Mouse (Mus musculus) testis, postnatal 14 days (tissue): ENCODE measurements around the gene Cers5.
A peak's percentile ranks its signal among the peaks of the same experiment; 100 is the strongest.
"Not testable (repeated sequence)": the region's sequence is repeated elsewhere in the genome, so short reads cannot be mapped to it uniquely, and the experiment has no call there.

ENCODE experiments used
- DNase-seq: peaks from one replicate; pipeline ENCODE4 v3.0.0; 2021; ENCODE audit warnings: low spot score

Cers5 gene

DNA sequence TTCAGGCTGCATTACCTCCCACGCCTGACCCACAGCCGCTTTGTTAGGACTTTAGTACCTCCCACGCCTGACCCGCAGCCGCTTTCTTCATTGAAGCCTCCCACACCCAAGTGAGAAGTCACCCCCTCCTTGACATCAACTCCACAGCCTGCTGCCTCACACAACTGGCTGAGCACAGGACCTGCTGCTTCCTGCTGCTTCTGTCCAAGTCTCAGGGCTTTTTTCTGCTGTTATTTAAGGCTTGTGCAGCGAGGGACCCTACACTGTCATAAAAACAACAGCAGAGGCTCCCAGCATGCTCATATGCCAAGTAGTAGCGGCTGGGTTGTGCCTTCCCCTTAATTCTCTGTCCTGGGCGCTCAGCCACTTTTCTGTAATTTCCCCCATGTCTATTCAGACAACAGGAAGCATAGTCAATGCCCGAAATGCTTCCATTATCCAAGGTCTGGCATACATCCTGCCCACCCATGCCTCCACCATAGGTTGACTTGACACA, 15.0 kb upstream of the Cers5 start:
- no peak for DNase-seq

DNA sequence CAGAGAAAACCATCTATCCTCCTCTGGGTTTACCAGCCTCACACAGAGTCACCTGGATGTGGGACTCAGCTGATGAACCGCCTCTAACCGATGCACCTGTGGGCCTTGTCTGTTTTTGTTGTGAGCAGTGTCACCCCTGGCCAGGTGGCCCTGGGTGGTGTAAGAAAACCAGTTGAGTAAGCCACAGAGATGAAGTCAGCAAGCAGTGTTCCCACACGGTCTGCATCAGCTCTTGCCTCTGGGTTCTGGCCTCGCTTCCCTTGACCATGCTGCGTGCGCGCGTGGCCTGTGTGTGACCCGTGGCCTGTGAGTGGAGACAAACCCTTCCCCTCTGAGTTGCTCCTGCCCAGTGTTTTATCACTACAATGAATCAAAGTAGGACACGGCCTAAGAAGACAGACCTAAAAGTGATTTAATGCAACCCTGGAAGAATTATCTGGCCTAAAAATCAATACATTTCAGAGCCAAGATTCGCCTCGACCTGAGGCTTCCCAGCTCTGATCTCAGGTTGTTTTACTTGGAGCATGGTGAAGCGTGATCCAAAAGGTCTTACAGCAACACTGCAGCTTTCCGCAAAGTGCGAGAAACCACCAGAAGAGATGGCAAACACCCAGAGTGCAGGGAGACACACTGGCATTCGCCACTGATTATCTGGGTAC, 6.1 kb upstream of the Cers5 start:
- no peak for DNase-seq

DNA sequence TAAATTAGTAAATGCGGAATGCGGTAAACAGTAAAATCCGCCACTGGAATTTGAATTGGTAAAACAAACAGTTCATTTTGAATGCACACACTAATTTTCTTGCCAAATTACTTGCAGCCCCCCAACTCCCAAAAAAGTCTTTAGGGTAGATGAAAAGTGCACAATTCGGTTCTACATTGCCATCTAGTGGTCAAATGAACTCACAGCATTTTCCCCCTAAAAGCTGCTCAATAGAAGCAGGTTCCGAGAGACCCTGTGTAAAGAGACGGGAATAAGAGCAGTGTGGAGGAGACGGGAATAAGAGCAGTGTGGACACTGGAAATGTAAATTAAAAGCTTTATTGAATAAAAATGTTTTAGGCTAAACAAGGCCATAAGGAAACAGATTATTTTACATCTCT, 5.5 kb upstream of the Cers5 start:
- no peak for DNase-seq

DNA sequence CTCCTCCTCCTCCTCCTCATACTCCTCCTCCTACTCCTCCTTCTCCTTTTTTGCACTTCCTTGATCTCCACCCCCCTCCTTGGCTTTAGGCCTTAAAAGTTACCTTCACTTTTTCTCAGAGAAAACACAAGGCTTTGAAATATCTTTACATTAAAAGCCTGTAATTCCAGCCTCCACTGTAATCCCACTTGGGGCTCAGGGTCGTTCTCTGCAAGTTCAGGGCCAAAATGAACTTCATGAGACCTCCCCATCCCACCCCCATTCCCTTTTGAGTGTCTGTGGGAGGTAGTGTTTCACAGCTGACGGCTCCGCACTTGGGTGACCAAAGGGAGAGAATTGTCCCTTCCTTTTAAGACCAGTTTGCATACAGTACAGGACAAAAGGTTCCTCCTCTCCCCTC, 240 bp upstream of the Cers5 start:
- no peak for DNase-seq

DNA sequence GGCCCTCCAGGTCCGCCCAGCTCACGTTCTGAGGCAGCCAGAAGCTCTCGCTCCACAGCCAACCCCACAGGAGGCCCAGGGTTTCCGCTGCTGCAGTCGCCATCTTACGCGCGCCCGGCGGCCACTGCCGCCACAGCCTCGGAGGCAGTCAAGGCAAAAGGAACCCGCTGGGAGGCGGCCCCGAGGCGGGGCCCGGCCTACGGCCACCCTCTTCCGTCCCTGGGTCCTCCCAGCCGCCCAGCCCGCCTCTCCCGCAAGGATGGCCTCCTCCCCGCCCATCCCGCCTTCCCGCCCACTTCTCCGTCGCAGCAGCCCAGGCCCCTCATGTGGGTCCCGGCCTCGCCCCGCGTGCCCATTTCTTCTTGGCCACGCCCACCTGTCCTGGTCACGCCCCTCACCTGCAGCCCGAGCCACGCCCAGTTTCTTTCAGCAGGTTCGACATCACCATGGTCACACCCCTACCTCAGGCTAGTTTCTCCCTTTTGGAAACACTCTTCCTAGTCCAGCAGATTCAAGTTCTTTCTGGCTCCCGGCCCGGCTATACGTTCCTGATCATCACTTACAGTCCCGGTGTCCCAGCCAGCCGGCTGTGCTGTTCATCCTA, 306 bp downstream of the Cers5 start:
- peak; percentile 92 for DNase-seq

DNA sequence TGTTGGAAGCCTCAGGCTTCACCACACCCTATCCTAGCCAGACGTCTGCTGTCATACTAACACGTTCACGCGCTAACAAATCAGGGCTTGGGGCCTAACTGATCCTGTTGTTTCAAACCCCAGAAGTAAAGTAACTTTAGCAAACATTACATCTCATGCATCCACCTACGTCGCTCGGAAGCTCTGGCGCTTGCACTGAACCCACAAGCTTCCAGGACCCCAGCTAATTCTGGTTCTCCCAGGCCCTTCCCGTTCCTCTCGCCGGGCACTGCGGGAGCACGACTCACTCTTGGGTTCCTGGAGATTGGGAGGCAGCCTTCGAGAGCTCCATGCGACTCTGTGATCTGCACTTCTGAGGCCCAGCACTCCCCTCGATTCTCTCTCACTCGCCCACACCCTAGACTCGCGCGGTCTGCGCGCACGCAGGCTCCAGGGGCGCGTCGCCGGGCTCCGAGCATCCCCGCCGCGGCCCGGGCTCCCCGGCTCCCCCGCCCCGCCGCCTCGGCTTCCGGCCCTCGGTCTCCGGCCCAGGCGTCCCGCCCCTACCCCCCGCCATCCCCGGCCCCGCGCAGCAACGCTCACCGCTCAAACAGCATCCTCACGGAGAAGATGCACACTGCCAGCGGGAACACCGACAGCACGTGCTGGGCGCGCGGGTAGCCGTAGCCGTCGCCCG, 946 bp downstream of the Cers5 start:
- DNase-seq = no peak

DNA sequence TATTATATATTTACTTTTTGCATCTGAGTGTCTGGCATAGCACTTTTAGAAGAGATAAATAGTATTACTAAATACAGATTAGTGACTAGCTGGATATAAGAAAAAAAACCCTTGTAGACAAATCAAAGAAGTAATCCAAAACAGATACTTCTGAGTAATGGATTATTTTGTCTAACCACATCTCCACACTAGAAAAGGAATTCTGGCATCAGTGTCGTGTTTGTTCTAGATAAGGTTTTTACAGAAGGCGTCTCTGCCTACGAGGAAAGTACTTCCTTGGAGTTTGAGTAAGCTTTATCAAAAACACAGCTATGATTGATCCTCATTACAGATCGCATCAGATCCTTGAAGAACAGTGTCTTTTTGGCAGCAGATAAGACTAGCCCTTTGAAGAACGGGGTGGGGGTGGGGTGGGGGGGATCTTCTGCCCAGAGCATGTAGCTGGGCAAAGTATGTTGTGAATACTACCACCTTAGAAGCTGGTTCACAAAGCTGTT, 1.6 kb downstream of the Cers5 start:
- DNase-seq = no peak

DNA sequence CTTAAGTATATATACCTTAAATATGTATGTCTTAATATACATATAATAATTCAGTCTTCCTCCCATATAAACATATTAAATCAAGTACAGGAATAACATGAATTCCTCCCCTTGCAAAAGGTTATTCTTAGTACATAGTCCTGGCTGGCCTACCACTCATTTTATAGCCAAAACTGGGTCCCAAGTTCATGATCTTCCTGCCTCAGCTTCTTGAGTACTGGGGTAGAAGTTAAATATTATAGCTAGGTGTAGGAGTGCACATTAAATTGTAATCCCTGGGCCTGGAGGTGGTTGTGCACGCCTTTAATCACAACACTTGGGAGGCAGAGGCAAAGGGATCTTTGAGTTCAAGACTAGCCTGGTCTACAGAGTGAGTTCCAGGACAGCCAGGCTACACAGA, 3.9 kb downstream of the Cers5 start:
- no peak for DNase-seq

DNA sequence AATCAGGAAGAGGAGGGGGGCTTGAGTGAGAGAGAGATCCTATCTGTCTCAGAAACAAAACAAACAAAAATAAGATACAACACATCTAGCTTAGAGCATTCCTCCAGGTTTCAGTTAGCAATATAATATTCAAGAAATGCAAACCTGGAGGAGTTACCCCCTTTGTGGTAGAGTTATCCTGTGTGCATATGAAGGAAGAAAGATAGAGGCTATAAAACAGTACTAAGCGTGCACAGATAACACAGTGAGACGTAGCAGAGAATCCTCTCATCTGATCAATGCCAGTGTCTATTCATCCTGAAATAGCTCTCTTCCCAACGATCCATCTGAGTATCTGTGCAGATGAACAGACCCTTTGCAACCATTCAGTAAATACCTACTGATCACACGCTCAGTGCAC, 5.2 kb downstream of the Cers5 start:
- no peak for DNase-seq

DNA sequence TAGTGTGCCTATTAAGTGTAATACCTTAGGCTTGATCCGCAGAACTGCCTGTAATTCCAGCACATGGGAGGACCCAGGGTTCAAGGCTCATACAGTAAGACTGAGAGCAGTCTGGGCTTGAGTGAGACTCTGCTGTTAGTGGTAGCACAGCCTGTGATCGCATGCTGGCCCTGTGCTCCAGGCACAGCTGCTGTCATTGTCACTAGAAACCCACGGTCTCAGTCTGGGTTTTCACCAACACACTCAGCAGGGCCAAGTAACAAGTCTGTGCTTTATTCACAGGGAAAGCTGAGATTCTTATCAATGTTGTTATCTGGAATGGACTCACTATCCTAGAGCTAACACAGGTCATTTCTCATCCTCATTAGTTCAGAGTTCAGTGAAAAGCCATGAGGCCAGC, 18.5 kb downstream of the Cers5 start:
- DNase-seq = no peak

DNA sequence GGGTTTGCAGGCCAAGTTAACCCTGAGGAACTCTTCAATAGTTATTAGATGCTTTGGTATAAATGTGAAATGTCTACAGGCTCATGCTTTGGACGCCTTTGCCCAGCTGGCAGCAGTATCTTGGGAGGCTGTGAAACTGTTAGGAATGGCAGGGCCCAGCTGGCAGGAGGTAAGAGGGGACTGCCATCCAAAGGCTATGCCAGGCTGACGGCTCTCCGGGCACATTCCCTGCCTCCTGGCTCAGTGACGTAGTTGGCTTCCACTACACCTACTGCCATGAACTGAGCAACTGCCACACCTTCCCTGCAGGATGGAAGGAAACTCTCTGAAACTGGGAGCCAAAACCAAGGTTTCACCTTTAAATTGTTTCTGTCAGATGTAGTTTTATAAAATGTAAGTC, 32.5 kb downstream of the Cers5 start:
- no peak for DNase-seq

DNA sequence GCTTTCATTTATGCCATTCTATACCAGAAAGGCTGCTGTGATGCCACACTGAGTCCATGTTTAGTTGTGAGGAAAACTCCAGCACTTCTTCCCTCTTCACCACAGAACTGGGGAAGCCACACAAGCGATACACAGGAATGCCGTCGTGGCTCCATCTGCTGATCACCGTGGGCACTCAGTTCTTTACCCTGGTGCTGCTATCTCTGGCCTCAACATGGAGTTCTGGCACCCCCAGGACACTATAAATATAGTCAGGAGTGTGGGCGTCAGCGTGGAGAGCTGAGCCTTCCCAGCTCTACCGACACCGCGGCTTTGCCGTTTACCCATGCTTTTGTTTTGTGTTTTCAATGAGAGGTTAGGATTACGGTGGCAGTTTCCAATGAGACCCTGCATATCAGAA, 36.0 kb downstream of the Cers5 start:
- DNase-seq = no peak

DNA sequence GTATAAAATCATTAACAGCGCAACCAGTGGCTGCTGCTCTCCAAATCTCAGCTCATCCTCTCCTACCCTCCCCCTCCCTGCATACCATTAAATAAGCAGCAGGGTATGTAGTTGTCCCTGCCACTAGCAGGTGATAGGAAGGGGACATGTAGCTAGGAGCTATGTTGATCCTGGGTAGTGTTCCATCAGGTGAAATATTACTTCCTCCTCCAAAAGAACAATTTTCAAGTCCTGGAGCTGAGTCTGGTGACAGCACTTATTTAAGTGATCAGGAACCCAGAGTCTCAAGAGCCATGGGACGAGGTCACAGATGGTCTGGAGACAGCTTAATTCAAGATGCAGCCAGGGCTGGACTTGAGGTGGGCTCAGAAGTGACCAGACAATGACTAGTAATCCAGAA, 37.1 kb downstream of the Cers5 start:
- DNase-seq = peak; percentile 100

DNA sequence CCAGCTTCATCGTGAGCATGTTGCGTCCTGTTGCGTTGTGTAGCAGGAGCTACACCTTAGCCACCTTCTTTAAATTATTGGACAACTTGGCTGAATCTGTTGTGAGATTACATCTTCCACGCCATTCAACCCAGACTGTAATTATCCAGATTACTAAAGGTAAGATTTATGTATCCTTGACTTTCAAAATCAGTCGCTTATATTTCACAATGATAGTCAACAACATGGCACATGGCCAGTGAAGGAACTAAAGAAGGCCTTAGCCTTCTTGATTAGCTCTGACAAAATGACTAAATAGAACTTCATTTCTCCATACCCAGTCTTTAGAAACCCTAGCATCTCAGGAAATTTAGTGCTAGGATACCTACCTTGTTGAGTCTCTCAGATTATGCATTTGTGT, 39.5 kb downstream of the Cers5 start:
- DNase-seq = no peak

DNA sequence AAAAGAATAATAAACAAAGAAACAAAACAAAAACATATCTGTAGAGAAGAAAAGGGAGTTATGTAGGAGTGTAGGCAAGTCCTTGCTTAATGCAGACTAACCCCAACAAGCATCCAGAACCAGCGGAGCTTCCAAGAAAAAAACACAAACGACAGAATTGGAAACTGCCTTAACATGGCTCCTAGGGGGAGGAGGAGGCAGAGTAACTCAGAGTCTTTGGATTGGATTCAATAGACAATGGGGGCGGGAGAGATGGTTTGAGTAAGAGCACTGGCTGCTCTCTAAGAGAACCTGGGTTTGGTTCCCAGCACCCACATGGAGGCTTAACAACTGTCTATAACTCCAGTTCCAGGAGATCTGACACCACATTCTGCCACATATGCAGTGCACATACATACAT, 41.0 kb downstream of the Cers5 start:
- no peak for DNase-seq

DNA sequence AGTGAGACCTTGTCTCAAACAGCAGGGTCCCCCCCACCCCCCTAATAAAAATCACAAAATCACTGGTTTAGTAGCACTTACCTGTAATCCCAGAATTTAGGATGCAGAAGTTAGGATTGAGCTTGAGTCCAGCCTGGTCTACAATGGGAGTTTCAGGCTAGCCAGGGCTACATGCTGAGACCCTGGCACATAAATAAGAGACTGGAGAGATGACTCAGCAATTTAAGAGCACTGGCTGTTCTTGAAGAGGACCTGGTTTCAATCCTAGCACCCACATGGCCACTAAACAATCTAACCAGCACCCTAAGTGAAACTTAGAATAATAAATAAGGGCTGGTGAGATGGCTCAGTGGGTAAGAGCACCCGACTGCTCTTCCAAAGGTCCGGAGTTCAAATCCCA, 41.5 kb downstream of the Cers5 start:
- DNase-seq = no peak

DNA sequence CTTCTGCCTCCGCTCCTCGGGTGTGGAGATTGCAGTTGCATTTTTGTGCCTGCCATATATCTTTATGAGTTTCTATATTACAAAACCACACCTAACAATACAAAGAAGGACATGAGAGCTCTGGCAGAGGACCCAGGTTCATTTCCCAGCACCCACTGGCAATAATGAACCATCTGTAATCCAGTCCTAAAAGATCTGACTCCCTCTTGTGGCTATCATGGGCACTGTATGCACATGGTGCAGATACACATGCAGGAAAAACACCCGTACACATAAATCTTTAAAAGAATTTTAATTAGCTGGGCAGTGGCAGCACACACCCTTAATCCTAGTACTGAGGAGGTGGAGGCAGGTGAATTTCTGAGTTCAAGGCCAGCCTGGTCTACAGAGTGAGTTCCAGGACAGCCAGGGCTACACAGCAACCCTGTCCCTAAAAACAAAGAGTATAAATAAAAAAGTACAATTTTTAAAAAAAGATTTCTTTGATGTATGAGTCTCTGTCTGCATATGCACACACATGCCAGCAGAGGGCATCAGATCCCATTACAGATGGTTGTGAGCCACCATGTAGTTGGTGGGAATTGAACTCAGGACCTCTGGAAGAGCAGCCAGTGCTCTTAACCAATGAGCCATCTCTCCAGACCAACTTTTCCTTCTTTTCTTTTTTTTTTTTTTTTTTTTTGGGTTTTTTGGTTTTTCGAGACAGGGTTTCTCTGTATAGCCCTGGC, 43.5 kb downstream of the Cers5 start:
- no peak for DNase-seq

DNA sequence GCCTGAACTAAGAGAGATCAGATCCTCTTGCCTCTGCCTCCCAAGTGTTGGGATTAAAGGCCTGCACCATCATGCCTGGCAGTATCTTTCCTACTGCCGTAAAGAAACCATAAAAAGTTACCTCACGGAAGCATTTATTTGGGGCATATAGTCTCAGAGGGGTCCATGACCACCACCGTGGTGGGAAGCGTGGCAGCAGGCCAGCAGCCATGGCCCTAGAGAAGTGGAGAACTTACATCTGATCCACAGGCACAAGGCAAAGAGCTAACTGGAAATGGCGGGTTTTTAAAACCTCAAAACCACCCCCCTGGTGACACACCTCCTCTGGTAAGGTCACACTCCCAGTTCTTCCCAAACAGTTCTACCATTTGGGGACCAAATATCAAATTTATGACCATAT, 44.5 kb downstream of the Cers5 start:
- no peak for DNase-seq

DNA sequence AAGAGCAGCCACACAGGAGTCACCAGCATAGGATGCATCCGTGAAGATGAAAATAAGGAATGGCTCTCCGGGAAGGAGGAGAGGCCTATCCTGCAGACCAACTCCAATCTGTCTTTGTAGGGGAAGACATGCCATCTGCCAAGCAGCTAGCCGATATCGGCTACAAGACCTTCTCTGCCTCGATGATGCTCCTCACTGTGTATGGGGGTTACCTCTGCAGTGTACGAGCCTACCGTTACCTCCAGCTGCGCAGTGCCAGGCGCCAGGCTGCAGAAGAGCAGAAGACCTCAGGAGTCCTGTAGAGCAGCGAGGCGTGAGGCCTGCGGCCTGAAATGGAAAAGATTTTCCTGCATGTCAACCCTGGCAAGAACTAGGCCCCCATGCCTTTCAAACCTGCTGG, 45.2 kb downstream of the Cers5 start:
- DNase-seq = no peak

DNA sequence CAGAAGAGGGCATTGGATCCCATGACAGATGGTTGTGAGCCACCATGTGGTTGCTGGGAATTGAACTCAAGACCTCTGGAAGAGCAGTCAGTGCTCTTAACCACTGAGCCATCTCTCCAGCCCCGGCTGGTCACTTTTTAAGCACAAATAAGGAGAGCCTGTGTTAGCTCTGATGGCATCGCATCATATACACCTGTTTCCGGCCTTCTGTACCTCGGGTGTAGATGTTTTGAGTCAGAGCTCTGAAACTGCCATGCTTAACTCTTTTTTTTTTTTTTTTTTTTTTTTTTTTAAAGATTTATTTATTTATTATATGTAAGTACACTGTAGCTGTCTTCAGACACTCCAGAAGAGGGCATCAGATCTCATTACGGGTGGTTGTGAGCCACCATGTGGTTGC, 45.6 kb downstream of the Cers5 start:
- not testable (repeated sequence) for DNase-seq

DNA sequence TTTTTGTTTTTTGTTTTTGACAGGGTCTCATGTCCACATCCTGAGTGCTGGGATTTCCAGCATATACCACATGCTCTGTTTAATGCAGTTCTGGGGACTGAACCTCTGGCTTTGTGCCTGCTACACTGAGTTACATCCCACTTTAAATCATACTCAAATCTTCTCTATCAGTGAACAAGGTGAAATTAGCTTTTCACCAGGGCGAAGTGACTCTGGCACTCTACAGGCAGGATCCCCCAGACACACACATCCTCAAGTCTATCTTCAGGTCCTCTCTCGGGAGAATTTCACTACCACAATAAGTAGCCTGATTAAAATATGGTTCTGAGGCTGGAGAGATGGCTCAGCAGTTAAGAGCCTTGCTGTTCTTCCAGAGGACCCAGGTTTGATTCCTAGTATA, 46.1 kb downstream of the Cers5 start:
- DNase-seq = no peak

DNA sequence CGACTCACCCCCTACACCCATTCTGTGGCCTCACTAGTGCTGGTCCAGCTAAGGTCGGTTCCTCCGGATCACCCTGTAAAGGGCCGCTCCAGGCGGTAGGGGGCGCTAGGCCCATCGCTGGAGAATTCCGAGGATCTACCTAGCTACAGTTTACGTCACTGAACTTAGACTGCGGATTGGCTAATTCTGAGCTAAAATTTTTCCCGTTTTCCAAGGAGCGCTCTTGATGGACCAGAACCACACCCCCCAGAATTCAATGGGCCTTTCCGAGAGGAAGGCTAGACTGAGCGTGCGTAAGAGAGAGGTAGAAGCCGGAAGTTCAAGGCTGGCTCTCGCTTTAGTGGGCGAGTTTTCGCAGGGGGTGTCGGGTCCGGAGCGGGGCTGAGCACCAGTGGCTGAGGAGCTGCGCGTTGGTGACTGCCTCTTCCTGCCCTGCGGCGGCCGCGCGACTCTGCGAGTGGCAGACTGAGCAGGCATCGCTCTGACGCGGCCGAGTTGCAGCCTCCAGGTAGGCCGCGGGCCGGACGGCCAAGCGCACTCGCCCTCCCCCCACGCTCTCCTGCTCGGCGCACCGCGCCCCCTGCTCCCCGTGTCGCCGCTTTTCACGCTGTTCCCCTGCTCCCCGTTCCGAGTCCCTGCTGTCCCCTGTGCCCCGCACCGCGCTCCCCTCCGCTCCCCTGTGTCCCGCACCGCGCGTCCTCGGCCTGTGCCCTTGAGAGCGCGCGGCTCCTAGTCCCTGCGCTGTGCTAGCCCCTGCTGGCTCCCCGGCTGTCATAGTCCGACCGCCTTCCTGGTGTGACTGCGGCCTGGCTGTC, 47.1 kb downstream of the Cers5 start, which contains the start of gene Cox14:
TSS of gene Cox14 (plus strand) at position 278 of the 815 bp plus-strand sequence.
- DNase-seq = peak; percentile 95
